Mouse (Mus musculus): ENCODE data around the gene Apol9a. TPM values are rescaled to one million over a fixed set of nuclear protein-coding genes. Genes with fewer than 3 reads are reported as not detected.
A peak's percentile ranks its signal among the peaks of the same experiment; 100 is the strongest.

Gene Apol9a
- polyA plus RNA-seq, 1 experiment from 2014 or later: not detected

- H3K27me3 ChIP-seq (replicated peaks; ENCODE audit: control insufficient read depth, insufficient read depth, low read length): no peaks in the 10 kb centered on the region
- DNase-seq (ENCODE audit: low spot score) (no peak), ATAC-seq (no peak)
- 91% methylated on average over 11 of the region's 11 CpGs for WGBS
- no peak overlapping the region for H3K27ac ChIP-seq (ENCODE audit: low read depth, low read length)
- H3K36me3 ChIP-seq (ENCODE audit: control insufficient read depth, insufficient read depth, low read length): no peaks in the 10 kb centered on the region
- no peak overlapping the region for H3K4me3 ChIP-seq (ENCODE audit: low read depth, low read length)
- no peaks in the 10 kb centered on the region for H3K4me1 ChIP-seq (ENCODE audit: control insufficient read depth, insufficient read depth, low read length)
- H3K9me3 ChIP-seq (replicated peaks; ENCODE audit: control insufficient read depth, low read length): no peaks in the 10 kb centered on the region
- no peak overlapping the region for H3K4me2 ChIP-seq (ENCODE audit: low read length)
- no peak overlapping the region for H3K9ac ChIP-seq (ENCODE audit: low read length)
Observed at GRCm38 (mm10) chr15:77382271-77382850, 28.6 kb downstream of the Apol9a start.

GRCm38 (mm10) chr15:77381481-77381880, 29.5 kb downstream of the Apol9a start:
- no peak overlapping the region for H3K27ac ChIP-seq (ENCODE audit: low read depth, low read length)
- no peaks in the 10 kb centered on the region for H3K27me3 ChIP-seq (replicated peaks; ENCODE audit: control insufficient read depth, insufficient read depth, low read length)
- 85% methylated on average over 6 of the region's 6 CpGs for WGBS
- H3K4me3 ChIP-seq (ENCODE audit: low read depth, low read length): no peak overlapping the region
- H3K4me1 ChIP-seq (ENCODE audit: control insufficient read depth, insufficient read depth, low read length): no peaks in the 10 kb centered on the region
- DNase-seq (ENCODE audit: low spot score) (no peak), ATAC-seq (no peak)
- no peak overlapping the region for H3K9ac ChIP-seq (ENCODE audit: low read length)
- H3K9me3 ChIP-seq (replicated peaks; ENCODE audit: control insufficient read depth, low read length): no peaks in the 10 kb centered on the region
- no peak overlapping the region for H3K4me2 ChIP-seq (ENCODE audit: low read length)
- no peaks in the 10 kb centered on the region for H3K36me3 ChIP-seq (ENCODE audit: control insufficient read depth, insufficient read depth, low read length)

- no peaks in the 10 kb centered on the region for H3K27me3 ChIP-seq (replicated peaks; ENCODE audit: control insufficient read depth, insufficient read depth, low read length)
- no peak overlapping the region for H3K27ac ChIP-seq (ENCODE audit: low read depth, low read length)
- no peak for ATAC-seq
- H3K9ac ChIP-seq (ENCODE audit: low read length): no peak overlapping the region
- no peaks in the 10 kb centered on the region for H3K9me3 ChIP-seq (replicated peaks; ENCODE audit: control insufficient read depth, low read length)
- no peaks in the 10 kb centered on the region for H3K36me3 ChIP-seq (ENCODE audit: control insufficient read depth, insufficient read depth, low read length)
- no peak overlapping the region for H3K4me3 ChIP-seq (ENCODE audit: low read depth, low read length)
- no peak overlapping the region for H3K4me2 ChIP-seq (ENCODE audit: low read length)
- no peaks in the 10 kb centered on the region for H3K4me1 ChIP-seq (ENCODE audit: control insufficient read depth, insufficient read depth, low read length)
- 40% methylated on average over 4 of the region's 4 CpGs for WGBS
- DNase-seq (ENCODE audit: low spot score): no peak
Observed at GRCm38 (mm10) chr15:77379921-77380320, 31.0 kb downstream of the Apol9a start.

- DNase-seq (ENCODE audit: low spot score): no peak
- Histone ChIP-seq H3K4me2 (ENCODE audit: low read length) (no peak overlapping the region), H3K9me3 (replicated peaks; ENCODE audit: control insufficient read depth, low read length) (no peaks in the 10 kb centered on the region), H3K36me3 (ENCODE audit: control insufficient read depth, insufficient read depth, low read length) (no peaks in the 10 kb centered on the region), H3K4me3 (ENCODE audit: low read depth, low read length) (no peak overlapping the region), H3K9ac (ENCODE audit: low read length) (no peak overlapping the region), H3K4me1 (ENCODE audit: control insufficient read depth, insufficient read depth, low read length) (no peaks in the 10 kb centered on the region), H3K27ac (ENCODE audit: low read depth, low read length) (no peak overlapping the region), H3K27me3 (replicated peaks; ENCODE audit: control insufficient read depth, insufficient read depth, low read length) (no peaks in the 10 kb centered on the region)
- WGBS: 94% methylated on average over 4 of the region's 4 CpGs
- no peak for ATAC-seq
Observed at GRCm38 (mm10) chr15:77377419-77377818, 33.5 kb downstream of the Apol9a start.

- ATAC-seq (no peak), DNase-seq (ENCODE audit: low spot score) (peak; percentile 22)
- WGBS: 72% methylated on average over 7 of the region's 7 CpGs
- Histone ChIP-seq H3K9me3 (replicated peaks; ENCODE audit: control insufficient read depth, low read length) (no peaks in the 10 kb centered on the region), H3K9ac (ENCODE audit: low read length) (no peak overlapping the region), H3K4me1 (ENCODE audit: control insufficient read depth, insufficient read depth, low read length) (no peaks in the 10 kb centered on the region), H3K27ac (ENCODE audit: low read depth, low read length) (no peak overlapping the region), H3K27me3 (replicated peaks; ENCODE audit: control insufficient read depth, insufficient read depth, low read length) (no peaks in the 10 kb centered on the region), H3K4me2 (ENCODE audit: low read length) (no peak overlapping the region), H3K4me3 (ENCODE audit: low read depth, low read length) (no peak overlapping the region), H3K36me3 (ENCODE audit: control insufficient read depth, insufficient read depth, low read length) (no peaks in the 10 kb centered on the region)
Observed at GRCm38 (mm10) chr15:77376920-77377319, 34.0 kb downstream of the Apol9a start.

GRCm38 (mm10) chr15:77370588-77370987, 40.3 kb downstream of the Apol9a start:
- 89% methylated on average over 8 of the region's 8 CpGs for WGBS
- Histone ChIP-seq H3K4me2 (ENCODE audit: low read length) (no peak overlapping the region), H3K27ac (ENCODE audit: low read depth, low read length) (no peak overlapping the region), H3K27me3 (replicated peaks; ENCODE audit: control insufficient read depth, insufficient read depth, low read length) (no peaks in the 10 kb centered on the region), H3K4me1 (ENCODE audit: control insufficient read depth, insufficient read depth, low read length) (peaks cover 8% of the 10 kb centered on the region; the same call in 1 of the 2 replicates), H3K9ac (ENCODE audit: low read length) (no peak overlapping the region), H3K9me3 (replicated peaks; ENCODE audit: control insufficient read depth, low read length) (no peaks in the 10 kb centered on the region), H3K4me3 (ENCODE audit: low read depth, low read length) (no peak overlapping the region), H3K36me3 (ENCODE audit: control insufficient read depth, insufficient read depth, low read length) (no peaks in the 10 kb centered on the region)
- no peak for DNase-seq (ENCODE audit: low spot score)
- ATAC-seq: no peak

- peaks cover 8% of the 10 kb centered on the region; the same call in 1 of the 2 replicates for H3K4me1 ChIP-seq (ENCODE audit: control insufficient read depth, insufficient read depth, low read length)
- no peak overlapping the region for H3K9ac ChIP-seq (ENCODE audit: low read length)
- DNase-seq (ENCODE audit: low spot score) (no peak), ATAC-seq (no peak)
- no peaks in the 10 kb centered on the region for H3K36me3 ChIP-seq (ENCODE audit: control insufficient read depth, insufficient read depth, low read length)
- H3K4me3 ChIP-seq (ENCODE audit: low read depth, low read length): no peak overlapping the region
- H3K4me2 ChIP-seq (ENCODE audit: low read length): no peak overlapping the region
- no peaks in the 10 kb centered on the region for H3K9me3 ChIP-seq (replicated peaks; ENCODE audit: control insufficient read depth, low read length)
- no peak overlapping the region for H3K27ac ChIP-seq (ENCODE audit: low read depth, low read length)
- H3K27me3 ChIP-seq (replicated peaks; ENCODE audit: control insufficient read depth, insufficient read depth, low read length): no peaks in the 10 kb centered on the region
- 95% methylated on average over 21 of the region's 21 CpGs for WGBS
Observed at GRCm38 (mm10) chr15:77369981-77370380, 41.0 kb downstream of the Apol9a start.

- no peak for DNase-seq (ENCODE audit: low spot score)
- H3K27ac ChIP-seq (ENCODE audit: low read depth, low read length): no peak overlapping the region
- H3K9me3 ChIP-seq (replicated peaks; ENCODE audit: control insufficient read depth, low read length): no peaks in the 10 kb centered on the region
- no peaks in the 10 kb centered on the region for H3K36me3 ChIP-seq (ENCODE audit: control insufficient read depth, insufficient read depth, low read length)
- H3K4me1 ChIP-seq (ENCODE audit: control insufficient read depth, insufficient read depth, low read length): peaks cover 13% of the 10 kb centered on the region
- H3K4me3 ChIP-seq (ENCODE audit: low read depth, low read length): no peak overlapping the region
- 90% methylated on average over 12 of the region's 12 CpGs for WGBS
- no peaks in the 10 kb centered on the region for H3K27me3 ChIP-seq (replicated peaks; ENCODE audit: control insufficient read depth, insufficient read depth, low read length)
- H3K9ac ChIP-seq (ENCODE audit: low read length): no peak overlapping the region
- ATAC-seq: no peak
- H3K4me2 ChIP-seq (ENCODE audit: low read length): no peak overlapping the region
Observed at GRCm38 (mm10) chr15:77368818-77369320, 42.1 kb downstream of the Apol9a start.

- Histone ChIP-seq H3K27me3 (replicated peaks; ENCODE audit: control insufficient read depth, insufficient read depth, low read length) (no peaks in the 10 kb centered on the region), H3K9me3 (replicated peaks; ENCODE audit: control insufficient read depth, low read length) (no peaks in the 10 kb centered on the region), H3K4me1 (ENCODE audit: control insufficient read depth, insufficient read depth, low read length) (peaks cover 19% of the 10 kb centered on the region), H3K9ac (ENCODE audit: low read length) (peak overlapping the region; percentile 46), H3K27ac (ENCODE audit: low read depth, low read length) (peak overlapping the region; percentile 82), H3K36me3 (ENCODE audit: control insufficient read depth, insufficient read depth, low read length) (no peaks in the 10 kb centered on the region), H3K4me3 (ENCODE audit: low read depth, low read length) (no peak overlapping the region), H3K4me2 (ENCODE audit: low read length) (peak overlapping the region; percentile 37; the same call in 1 of the 2 replicates)
- DNase-seq (ENCODE audit: low spot score): peak; percentile 96
- peak; percentile 76 for ATAC-seq
- WGBS: under 1% methylated on average over 13 of the region's 13 CpGs
Observed at GRCm38 (mm10) chr15:77368148-77368547, 42.8 kb downstream of the Apol9a start.
